Mouse (Mus musculus): Measurements from ENCODE around the gene Gsn.

DNA sequence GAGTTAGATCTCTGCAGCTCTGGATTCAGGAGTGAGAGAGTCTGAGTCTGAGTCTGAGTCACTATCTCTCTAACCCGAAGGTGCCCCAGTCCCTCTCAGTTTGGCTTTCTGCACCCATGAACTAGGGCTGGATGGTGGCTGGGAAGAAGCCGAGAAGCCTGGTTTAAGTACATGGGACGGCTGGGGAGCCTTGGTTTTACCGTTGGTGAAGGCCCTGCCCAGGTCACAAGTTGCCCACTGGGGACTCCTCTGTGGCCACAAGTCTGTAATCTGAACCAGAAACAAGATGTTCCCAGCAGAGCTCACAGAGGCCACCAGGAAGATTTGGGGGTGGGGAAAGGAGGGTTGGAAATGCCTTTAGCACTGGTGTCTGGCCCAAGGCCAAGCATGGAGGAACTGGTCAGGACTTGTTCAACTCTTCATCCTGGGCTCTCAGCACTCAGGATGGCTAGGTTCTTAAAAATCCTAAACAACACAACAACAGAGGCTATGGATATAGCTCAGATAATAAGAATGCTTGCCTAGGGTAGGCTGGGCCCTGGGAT, 13.6 kb downstream of the Gsn start:
- TF ChIP-seq EP300 (IDR thresholded peaks at IDR 0.05; ENCODE audit: low read length) (no peak), ETS1 (conservative IDR thresholded peaks at IDR 0.05; ENCODE audit: low read depth, low read length) (no peak), NELFE (IDR thresholded peaks at IDR 0.05; ENCODE audit: low read depth, low read length) (no peak), MAZ (IDR thresholded peaks at IDR 0.05; ENCODE audit: low read depth, low read length) (no peak)
